Mouse (Mus musculus): ENCODE measurements around the gene Syngr3.
"Not testable (repeated sequence)": the region's sequence is repeated elsewhere in the genome, so short reads cannot be mapped to it uniquely, and the experiment has no call there.

Gene Syngr3

DNA sequence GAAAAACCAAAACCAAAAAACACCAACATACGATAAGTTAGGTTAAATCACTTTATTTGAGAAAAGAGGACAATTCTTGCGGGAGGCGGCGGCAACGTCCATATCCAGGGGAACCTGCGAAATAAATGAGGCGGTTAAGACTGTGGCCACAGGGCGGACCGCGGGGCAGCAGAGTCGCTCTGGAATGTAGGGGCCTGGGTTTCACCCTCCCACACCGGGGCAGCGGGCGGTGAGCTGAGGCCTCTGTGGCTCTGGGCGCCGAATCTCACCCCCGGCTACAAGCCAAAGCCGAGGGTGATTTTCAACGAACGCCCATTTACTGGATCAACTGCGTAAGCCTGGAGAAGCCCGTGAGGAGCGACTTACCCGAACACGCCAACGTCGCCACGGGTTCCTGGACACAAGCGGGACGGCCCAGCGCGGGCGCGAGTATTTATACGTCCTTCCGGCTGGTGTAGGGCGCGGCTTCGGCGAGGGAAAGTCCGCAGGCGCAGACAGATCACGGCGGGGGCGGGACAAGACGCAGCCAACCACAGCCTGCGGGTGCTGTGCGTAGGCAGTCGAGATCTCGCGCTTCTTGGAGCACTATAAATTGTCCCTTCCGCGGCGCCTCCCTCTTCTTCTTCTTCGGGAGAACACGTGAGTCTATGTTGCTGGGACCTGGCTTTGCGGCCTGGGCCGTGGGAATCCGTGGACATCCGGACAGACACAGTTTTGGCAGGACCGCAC, 29.9 kb upstream of the Syngr3 start:
- peak; percentile 99 for DNase-seq

DNA sequence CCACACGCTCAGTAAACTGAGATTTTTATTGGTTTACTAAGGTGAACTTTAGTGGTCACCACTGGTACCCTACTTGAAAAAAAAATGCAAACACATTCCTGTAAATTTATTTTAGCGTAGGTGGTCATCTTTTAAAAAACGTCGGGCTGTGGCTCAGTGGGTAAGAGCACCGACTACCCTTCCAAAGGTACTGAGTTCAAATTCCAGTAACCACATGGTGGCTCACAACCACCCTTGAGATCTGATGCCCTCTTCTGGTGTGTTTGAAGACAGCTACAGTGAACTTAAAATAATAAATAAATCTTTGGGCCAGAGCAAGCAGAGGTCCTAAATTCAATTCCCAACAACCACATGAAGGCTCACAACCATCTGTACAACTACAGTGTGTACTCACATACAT, 29.2 kb upstream of the Syngr3 start:
- not testable (repeated sequence) for DNase-seq

GRCm38 (mm10) chr17:24717943-24718342, 28.2 kb upstream of the Syngr3 start, which contains the start of the genes Rnf151 and Rps2:
Rnf151 (minus strand) TSS chr17:24718063.
Rps2 (plus strand) TSS chr17:24718116.
- no peak for DNase-seq

- DNase-seq: no peak
These were observed 26.5 kb upstream of the Syngr3 start for GRCm38 (mm10) chr17:24716166-24716682.

DNA sequence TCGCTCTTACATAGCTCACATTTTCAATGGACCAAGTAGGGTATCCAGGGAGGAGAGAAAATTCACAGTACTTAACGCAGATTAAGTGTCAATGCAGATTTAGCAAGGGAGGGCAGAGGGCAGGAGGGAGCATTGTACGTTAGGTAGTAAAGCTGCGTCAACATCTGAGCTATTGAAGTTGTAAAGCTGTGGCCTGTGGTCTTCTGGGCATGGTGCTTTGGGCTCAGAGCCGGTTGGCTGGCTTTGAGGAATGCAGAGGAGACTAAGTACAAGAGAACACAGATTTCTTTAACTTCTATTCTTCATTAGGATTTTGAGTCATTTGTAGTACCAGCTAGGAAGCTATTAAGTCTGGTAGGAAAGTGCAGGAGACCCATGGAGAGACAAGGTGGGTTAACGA, 25.8 kb upstream of the Syngr3 start:
- DNase-seq: no peak

DNA sequence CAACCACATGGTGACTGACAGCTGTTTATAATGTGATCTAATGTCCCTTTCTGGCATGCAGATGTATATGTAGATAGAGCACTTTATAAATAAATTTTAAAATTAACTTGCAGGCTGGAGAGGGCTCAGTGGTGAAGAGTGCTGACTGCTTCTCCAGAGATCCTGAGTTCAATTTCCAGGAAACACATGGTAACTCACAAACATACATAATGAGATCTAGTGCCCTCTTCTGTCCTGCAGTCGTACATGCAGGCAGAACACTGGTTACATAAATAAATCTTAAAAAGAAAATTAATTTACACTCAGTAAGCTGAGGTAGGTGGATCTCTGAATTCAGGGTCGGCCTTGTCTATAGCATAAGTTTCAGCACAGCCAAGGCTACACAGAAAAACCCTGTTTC, 18.9 kb upstream of the Syngr3 start:
- DNase-seq: no peak

DNA sequence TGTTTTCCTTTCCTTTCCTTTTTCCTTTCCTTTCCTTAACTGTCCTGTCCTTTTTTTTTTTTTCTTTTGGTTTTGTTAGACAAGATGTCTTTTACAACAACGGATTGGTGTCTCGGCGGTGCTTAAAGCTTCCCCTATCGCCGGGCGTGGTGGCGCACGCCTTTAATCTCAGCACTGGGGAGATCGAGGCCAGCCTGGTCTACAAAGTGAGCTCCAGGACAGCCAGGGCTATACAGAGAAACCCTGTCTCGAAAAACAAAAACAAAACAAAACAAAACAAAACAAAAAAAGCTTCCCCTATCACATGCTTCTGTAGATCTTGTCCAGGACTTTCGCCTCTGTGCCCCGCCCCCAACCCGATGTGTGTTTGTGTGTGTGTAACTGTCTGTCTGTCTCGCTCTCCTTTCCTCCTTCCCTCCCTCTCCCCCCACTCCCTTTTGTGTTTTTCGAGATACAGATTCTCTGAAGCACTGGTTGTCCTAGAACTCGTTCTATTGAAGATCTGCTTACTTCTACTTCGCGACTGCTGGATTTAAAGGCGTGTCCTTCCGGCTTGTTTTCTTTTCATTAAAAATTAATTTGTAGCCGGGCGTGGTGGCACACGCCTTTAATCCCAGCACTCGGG, 18.2 kb upstream of the Syngr3 start:
- peak in 1 of 2 experiments; percentile 39 for DNase-seq

- DNase-seq: peak; percentile 96
These were observed 17.4 kb upstream of the Syngr3 start, which contains the start of gene Tbl3 for GRCm38 (mm10) chr17:24706982-24707800. Tbl3 (minus strand) TSS chr17:24707660.

DNA sequence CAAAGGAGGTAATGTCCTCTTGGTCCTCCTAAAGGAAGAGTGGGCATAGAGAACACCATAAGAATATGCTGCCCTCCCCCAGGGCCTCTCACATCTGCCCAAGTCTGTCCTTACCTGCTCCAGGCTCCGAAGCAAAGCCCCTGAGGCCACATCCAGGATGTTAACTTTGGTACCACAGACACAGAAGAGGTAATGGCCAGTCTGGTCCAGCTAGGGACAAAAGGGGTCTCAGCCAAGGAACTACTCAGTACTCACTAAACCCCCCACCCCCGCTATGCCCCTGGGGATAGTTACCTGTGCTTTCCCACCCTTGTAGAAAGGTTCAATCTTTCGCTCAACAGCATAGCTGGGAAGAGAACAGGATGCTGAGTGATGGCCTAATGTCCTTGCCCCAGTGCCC, 16.1 kb upstream of the Syngr3 start:
- peak in 1 of 2 experiments; percentile 33 for DNase-seq

- no peak for DNase-seq
These were observed 11.5 kb upstream of the Syngr3 start for GRCm38 (mm10) chr17:24701251-24701650.

DNA sequence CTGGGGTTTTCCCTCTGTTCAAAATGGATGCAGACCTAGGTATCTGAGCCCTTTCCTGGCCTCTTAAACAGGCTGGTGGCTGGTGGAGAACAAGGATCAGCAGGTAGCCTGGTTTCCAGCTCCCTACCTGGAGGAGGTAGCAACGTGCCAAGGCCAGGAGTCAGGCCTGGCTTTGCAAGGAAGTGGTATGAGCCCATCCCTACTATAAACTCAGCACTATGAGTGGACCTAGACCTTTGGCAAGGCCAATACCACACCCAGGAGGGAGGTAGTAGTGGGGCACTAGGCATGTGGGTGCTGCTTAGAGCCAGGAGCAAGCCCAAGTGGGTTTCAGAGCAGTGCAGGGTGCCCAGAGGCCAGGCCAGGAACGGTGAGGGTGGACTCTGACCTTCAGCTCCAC, 9.7 kb upstream of the Syngr3 start:
- DNase-seq: peak in 1 of 2 experiments; percentile 34

- DNase-seq: no peak
These were observed 9.0 kb upstream of the Syngr3 start for GRCm38 (mm10) chr17:24698715-24699114.

DNA sequence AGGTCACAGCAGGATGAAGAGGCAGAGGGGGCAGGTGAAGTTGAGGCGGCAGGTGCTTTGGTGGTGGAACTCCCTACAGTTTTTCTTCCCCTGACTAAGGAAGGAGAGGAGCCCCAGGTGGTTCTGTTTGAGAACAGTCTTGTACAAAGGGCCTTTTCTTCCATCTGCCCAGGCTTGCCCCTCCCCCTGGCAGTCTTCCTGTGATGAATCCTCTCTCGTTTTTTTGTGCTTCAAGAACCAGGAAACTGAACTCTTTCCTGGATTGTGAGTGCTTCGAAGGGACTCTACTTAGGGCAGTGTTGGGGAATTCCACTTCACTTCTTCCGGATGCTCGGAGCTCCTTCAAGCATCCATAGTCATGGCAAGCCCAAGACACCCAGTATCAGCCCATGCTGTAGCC, 8.2 kb upstream of the Syngr3 start:
- peak in 1 of 2 experiments; percentile 52 for DNase-seq

- peak; percentile 88 to 95 for DNase-seq
These were observed 6.4 kb upstream of the Syngr3 start, which contains the start of the genes Gfer and Noxo1 for GRCm38 (mm10) chr17:24696011-24696697. Gfer (minus strand) TSS chr17:24696156. Noxo1 (plus strand) TSS chr17:24696234.

DNA sequence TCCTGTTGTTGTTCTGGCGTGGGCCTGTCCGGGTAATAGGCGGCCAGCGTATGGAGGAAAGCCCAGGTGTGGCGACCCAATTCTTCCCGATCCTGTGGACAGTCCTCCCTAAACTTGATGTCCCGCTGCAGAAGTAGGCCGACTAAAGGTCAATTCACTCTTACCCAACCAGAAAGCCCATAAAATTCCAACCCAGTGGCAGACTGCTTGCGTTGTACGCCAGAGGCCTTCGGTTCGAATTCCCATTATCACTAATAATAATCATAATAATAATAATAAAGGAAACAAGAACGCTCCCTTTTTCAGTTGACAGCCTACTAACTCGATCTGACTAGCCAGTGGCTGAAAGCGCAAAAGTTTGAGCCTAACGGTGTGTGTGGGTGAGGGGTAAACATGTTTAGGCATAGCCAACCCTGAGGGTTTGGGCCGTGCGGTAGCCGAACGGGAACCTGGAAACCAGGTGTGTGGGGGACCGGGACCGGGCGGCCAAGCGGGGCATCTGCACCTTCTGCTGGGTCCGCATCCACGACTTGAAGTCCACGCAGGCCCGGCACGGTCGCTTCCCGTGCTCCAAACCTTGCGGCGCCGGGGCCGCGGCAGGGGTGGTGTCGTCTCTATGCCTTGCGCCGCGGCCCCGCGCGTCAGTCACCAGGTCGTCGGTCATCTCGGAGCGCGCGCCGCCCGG, 5.7 kb upstream of the Syngr3 start:
- peak in 1 of 2 experiments; percentile 28 for DNase-seq

GRCm38 (mm10) chr17:24692385-24692784, 2.6 kb upstream of the Syngr3 start:
- no peak for DNase-seq

GRCm38 (mm10) chr17:24687599-24687998, 2.2 kb downstream of the Syngr3 start:
- no peak for DNase-seq

DNA sequence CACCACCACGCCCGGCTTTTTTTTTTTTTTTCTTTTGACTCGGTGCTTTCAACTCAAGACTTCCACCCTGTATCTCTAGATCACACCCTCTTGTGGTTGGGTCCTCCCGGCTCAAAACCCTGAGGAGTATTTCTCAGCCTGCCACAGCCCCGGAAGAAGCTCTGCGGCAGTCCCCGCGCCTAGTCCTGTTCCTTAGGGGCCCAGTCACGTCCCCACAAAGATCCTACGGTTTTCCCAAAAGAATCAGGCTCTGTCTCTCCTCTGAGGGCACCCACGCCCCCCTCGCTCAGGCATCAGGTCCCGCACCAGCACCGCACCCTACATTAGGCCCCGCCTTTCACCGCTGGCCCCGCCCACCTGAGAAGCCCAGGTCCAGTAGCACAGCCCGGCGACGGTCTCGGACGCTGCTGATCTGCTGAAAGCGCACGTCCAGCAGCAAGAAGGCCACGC, 2.6 kb downstream of the Syngr3 start:
- DNase-seq: peak; percentile 76 to 81

GRCm38 (mm10) chr17:24686514-24686913, 3.2 kb downstream of the Syngr3 start:
- peak; percentile 71 to 72 for DNase-seq

- no peak for DNase-seq
These were observed 12.2 kb downstream of the Syngr3 start for GRCm38 (mm10) chr17:24677500-24678080.

- DNase-seq: no peak
These were observed 12.9 kb downstream of the Syngr3 start for GRCm38 (mm10) chr17:24676877-24677276.

Data from kidney, postnatal 25 days (tissue).